Mouse (Mus musculus) brain, embryonic 14.5 days (tissue): ENCODE data around the gene Sdc4.

Source experiments
- CTCF ChIP-seq: fragments of 200-500 bp; IDR thresholded peaks from 2 replicates; pipeline ENCODE4 v1.5.1; 2012; ENCODE audit warnings: inconsistent platforms, mild to moderate bottlenecking, moderate library complexity, borderline replicate concordance; ENCODE audit not compliant: insufficient read depth, insufficient read length; ENCODE audit errors: extremely low read depth
- POLR2A ChIP-seq: fragments of 200-500 bp; IDR thresholded peaks from 2 replicates; pipeline ENCODE4 v1.6.1; 2012; ENCODE audit warnings: mild to moderate bottlenecking, inconsistent platforms, borderline replicate concordance; ENCODE audit not compliant: poor library complexity, insufficient read depth, insufficient read length, severe bottlenecking; ENCODE audit errors: extremely low read depth

DNA sequence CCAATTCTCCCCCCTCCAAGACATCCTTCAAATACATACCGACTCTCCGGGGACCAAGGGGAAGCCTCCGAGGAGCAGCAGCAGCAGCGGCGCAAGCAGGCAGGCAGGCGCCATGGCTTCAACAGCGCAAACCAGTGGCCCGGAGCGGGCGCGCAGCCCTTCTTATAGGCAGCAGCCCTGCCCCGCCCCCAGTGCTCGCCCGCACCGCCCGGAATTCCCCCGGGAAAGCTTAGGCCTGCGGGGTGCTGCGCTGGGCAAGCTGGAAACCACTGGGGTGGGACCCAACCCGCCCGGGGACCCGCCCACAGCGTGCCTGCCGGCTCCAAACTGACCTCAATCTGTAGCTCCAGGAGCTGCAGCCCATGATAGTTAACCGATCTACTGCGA is 643 bp downstream of the Sdc4 start:
- TF ChIP-seq CTCF (no peak), POLR2A (peak; percentile 73; the same call in 1 of the 2 replicates)
